Mouse (Mus musculus) heart, adult 2 months (tissue): ENCODE data around the gene Dlg1.

Experiments
- EP300 ChIP-seq: fragments of 200-500 bp; IDR thresholded peaks from 2 replicates; pipeline ENCODE4 v1.6.1; 2011; ENCODE audit warnings: low read depth, low read length, control low read depth; ENCODE audit not compliant: insufficient read depth
- POLR2A ChIP-seq: fragments of 200-500 bp; IDR thresholded peaks from 2 replicates; pipeline ENCODE4 v1.6.1; 2011; ENCODE audit warnings: mild to moderate bottlenecking, low read depth, low read length, control low read depth; ENCODE audit not compliant: insufficient read depth

DNA sequence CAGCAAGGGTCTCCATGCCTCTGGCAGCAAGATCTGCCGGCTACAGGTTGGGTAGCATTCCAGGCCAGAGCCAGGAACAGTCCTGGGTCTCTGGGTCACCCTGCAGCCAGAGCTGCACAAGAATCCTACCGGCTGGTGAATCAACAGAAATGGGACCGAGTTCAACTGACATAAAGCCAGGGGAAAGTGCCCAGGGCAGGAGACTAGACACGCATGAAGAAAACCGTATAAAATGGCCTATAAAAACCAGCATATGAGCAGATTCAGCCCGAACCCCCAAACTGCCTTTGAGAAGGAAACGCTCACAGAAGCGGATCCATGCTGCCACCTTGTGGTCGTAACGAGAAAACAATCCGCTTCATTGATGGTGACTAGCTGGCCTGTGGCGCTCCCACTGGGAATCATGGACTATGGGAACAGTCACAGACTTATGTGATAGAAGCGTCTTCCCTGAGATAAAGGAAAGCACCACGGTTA lies 255.0 kb downstream of the Dlg1 start:
- TF ChIP-seq POLR2A, result no peak
- peak; percentile 67; the same call in 1 of the 2 replicates for TF ChIP-seq EP300
